Mouse (Mus musculus) spleen, postnatal 10 days (tissue): ENCODE data around the gene Elmo3.
A peak's percentile ranks its signal among the peaks of the same experiment; 100 is the strongest.

Source experiments
- DNase-seq, 2 experiments: peaks; one replicate each; pipeline ENCODE4 v3.0.0; 2021 to 2022; ENCODE audit warnings: low spot score in 2 of 2

Elmo3 gene

DNA sequence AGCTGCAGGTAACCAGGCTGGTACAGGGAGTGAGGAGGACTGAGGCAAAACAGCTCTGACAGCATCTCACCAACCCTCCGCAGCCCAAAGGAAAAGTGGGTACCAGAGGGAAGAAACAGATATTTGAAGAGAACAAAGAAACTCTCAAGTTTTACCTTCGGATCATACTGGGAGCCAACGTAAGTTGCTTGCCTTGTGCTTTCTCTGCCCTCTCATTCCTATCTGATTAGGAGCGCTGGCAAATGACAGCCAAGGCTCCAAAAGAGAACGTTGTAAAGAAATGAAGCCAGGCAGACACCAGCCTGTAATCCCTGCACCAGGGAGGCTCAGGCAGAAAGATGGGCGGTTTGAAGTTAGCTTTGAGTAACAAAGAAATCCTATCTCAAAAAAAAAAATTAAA lies 21.6 kb downstream of the Elmo3 start:
- DNase-seq: peak in 1 of 2 experiments; percentile 32

DNA sequence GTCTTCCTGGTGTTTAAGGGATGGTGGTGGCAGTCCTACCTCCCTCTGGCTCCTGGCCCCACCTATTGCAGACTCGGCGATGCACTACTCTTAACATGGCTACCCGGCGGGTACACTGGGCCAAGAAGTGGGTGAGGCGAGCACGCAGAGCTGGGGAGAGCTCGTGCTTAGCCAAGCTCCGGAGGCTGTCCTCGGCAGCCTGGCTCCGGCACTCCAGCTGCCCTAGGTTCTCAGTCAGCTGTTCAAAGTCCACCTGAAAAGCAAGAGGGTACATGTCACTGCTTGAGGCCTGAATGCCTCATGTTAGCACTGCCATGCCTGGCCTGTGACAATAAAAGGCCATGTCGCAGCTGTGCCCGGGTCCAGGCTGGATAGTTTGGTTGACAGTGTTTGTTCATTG lies 24.9 kb downstream of the Elmo3 start:
- DNase-seq: no peak

DNA sequence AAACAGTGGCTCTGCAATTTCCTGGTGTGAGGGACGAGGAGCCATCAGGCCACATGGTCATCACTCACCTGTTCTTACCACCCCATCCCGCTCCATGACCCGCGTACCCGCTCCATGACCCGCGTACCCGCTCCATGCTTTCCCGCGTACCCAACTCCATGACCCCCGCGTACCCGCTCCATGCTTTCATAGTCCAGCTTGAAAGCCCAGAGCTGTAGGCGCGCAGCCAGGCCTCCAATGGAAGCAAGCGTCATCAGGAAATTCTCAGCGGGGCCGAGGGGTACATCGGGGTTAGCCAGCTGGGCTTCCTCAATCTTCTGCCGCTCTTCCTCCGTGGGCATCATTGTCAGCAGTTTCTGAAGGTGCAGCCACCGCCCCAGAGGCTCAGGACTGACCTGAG lies 26.1 kb downstream of the Elmo3 start:
- DNase-seq: no peak

DNA sequence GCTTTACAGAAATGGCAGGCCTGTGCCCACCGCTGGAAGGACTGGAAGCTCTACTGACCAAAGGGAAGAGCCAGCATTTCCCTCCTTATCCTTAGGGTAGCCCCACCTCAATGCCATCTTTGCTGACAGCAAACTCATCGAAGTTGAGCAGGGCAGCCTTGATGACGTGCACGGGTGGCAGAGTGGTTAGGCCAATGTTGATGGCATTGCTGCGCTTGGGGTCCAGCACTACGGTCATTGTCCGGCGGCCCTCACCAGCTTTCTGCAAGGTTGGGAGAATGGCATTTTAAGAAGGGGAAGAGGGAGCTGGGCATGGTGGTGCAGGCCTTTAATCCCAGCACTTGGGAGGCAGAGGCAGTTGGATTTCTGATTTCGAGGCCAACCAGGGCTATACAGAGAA lies 26.5 kb downstream of the Elmo3 start:
- no peak for DNase-seq

- DNase-seq: no peak
Measured at GRCm38 (mm10) chr8:105332523-105332922, 27.1 kb downstream of the Elmo3 start.

DNA sequence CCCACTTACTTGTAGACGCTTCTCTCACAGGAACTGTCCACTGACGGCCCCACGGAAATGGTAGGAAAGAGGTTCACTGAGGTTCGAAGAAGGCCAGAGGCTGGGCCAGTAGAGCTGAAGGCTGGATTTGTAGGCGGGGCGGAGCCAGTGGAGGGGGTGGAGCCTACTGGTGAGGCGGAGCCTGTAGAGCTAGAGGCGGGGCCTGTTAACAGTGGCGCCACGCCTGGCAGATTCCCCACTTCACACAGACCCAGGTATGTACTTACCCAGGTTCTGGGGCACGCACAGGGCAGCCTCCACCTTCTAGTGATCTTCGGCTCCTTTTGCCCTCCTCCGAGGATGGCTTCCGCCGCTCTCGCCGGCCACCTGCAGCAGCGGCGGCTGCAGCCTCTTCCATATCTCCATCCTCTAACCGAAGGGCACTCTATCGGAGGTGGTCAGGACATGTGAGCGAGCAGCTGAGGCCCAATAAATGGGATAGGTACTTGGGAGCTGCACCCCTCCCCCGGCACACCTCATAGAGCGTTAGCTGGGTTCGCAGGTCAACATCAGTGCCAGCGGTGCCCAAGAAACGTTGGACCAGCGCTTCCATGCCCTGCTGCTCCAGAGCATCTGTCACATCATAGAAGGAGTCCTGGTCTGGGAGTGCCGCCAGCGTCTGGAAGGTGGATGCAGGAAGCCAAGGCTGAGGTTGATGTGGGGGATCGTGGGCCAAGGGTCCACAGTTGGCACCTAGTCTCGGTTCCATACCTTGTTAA lies 31.2 kb downstream of the Elmo3 start:
- no peak for DNase-seq

GRCm38 (mm10) chr8:105338992-105339391 lies 33.6 kb downstream of the Elmo3 start:
- DNase-seq: no peak

- no peak for DNase-seq
Measured at GRCm38 (mm10) chr8:105339886-105340635, 34.7 kb downstream of the Elmo3 start.

GRCm38 (mm10) chr8:105341399-105341798 lies 36.0 kb downstream of the Elmo3 start:
- DNase-seq: no peak

GRCm38 (mm10) chr8:105342768-105343167 lies 37.4 kb downstream of the Elmo3 start:
- no peak for DNase-seq

DNA sequence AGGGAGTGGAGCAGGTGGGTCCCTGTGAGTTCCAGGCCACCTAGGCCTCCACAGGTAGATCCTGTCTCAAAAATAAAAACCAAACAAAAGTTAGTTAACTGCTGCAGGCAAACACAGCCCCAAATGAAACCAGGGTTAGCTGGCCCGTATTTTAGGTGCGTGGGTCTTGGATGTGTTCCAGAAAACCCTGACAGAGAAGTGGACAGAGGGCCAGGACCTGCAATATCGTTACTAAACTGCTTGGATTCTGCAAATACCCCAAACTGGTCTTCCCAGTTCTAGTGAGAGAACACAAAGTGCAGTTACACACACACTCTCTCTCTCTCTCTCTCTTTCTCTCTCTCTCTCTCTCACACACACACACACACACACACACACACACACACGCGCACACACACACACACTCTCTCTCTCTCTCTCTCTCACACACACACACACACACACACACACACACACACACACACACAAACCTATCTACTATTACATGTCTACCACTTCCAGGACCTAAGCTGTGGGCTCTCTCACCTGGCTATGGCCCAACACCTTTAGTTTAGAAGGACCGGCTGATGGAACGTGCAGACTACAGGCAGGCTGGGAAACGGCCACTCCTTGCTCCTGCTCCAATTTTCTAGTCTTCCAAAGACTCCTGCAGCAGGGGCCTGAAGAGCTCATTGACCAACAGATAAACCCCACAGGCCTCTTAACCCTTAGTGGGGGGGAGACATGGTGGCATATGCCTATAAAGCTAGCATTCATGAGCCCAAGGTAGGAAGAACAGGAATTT lies 38.6 kb downstream of the Elmo3 start:
- DNase-seq: no peak

GRCm38 (mm10) chr8:105345061-105345975 lies 39.9 kb downstream of the Elmo3 start:
- DNase-seq: no peak

- DNase-seq: peak in 1 of 2 experiments; percentile 39
Measured at GRCm38 (mm10) chr8:105346611-105347427, 41.4 kb downstream of the Elmo3 start.

DNA sequence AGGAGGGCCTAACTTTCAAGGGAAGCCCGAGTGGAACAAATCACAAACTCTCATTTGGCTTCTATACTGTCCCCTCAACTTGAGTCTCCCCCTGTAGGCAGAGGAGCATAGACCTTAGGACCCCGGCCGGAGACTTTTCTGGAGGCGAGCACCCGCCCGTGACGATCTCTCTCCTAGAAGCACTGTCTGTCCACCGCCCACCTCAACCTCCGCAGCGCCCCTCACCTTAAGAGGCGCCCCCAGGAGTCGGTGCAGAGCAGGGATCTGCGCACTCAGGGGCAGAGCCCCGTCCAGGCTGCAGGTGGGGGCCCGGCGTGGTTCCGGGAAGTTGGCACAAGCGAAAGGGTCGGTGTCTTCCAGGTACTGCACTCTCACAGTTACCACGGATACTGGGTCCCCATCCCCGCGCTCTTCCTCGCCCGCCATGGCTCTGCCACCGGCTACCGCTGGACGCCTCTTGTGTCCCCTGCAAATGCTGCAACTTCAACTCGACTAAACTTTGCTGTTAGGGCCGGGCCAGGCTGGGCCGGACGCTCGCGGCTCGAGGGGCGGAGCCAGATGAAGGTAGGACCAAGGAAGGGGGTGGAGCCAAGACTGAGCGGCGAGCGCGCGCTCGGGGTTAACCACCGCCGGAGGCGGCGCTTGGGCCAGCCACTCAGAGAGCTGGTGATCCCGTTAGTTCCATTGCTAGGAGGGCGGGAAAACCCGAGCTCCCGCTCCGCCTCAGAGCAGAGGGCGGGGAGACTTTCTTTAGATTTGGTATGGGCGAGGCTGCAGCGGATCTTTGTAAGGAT lies 42.2 kb downstream of the Elmo3 start, which contains the start of gene Fhod1:
TSS of gene Fhod1 (minus strand) at position 526 of the 794 bp plus-strand sequence.
- peak; percentile 82 to 92 for DNase-seq

DNA sequence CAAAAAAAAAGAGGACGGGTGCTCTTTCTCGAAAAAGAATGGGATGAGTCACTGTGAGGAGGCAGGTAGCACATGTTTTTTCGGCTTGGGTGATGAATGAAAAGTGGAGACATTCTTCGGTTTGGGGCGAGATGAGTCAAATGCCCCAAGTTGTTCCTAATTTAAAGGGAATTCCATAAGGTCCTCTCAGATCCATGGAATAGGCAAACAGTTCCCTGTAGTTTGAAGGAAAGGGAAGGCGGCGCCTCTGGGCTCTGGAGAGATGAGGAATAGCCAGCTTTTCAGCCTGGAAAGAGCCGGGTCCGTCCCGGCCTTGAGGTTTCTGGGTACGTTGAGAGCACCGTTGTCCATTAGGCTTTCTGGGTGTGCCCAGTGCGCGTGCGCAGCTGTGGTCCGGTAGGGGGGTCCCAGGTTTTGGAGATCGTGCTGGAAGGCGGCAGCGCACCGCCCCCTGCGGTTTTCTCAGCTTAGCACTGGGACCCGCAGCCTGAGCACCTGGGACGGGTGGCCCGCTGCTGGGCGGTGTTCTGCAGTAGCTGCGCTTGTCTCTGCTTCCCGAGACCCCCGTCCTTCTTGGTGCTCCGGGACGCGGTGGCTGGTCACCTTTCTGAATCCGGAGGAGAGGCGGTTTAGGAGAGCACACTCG lies 43.2 kb downstream of the Elmo3 start, which contains the start of gene Slc9a5:
TSS of gene Slc9a5 (plus strand) at position 394 of the 646 bp plus-strand sequence.
- DNase-seq: peak; percentile 34 to 42

DNA sequence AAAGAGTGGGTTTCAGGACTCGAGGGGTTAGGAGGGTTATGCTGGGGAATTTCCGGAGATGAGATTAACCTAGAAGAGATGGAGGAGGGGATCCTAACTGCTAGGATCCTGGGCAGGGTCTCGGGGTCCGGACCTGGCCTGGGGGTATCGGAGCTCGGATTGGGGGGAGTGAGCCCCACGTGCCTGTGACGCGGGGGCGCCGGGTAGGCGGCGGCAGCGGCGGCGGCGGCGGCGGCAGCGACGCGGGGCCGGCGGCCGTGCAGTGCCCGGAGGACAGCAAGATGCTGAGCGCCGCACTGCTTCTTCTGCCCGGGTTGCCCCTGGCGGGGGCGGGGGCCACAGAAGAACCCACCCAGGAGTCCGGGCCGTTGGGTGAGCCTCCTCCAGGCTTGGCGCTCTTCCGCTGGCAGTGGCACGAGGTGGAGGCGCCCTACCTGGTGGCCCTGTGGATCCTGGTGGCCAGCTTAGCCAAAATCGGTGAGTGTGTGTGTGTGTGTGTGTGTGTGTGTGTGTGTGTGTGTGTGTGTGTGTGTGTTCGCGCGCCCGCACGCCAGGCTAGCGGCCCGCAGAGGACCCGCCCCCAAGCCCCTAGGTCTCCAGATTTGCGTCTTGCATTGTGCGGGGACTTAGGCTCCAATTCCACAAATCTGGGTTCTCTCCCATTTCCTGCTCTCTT lies 43.8 kb downstream of the Elmo3 start:
- DNase-seq: no peak

DNA sequence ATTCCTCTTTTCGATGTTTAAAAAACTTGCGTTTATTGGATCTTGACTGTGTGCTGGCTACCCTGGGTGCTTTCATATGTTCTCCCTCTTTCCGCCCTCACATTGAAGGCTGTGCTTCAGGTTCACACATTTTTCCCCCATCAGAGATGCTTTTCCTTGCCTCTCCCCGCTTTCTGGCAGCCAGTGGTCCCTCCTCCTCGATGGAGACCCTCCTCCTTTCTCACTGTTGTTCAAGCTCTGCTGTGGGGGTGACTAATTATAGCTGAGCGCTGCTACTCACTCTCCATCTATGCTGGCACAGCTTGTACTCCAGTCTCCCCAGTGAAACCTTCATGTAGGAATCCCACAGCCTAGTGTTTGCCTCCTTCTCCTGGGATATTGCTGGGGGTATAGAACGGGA lies 44.8 kb downstream of the Elmo3 start:
- no peak for DNase-seq

DNA sequence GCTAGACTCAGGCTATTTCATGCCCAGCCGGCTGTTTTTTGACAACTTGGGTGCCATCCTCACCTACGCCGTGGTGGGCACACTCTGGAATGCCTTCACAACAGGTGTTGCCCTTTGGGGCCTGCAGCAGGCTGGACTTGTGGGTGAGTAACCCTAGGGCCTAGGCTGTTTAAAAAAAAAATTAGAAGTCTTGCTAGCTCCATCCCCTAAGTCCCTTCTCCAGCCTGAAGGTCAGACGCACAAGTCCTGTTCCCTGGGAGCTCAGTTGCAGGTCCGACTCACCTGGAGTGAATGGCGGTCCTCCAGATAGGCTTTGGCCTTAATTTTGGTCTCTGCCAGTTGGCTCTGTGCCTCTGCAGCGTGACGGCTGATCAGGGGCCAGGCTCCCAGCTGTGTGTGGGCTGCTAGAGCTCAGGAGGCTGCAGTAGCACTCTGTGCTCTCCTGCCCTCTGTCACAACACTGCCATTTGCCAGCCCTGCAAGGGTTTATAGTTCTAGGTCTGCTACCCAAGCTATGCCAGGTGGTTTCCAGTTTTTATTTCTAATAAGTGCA lies 48.3 kb downstream of the Elmo3 start:
- DNase-seq: no peak
